Mouse (Mus musculus) liver, adult 2 months (tissue): ENCODE data around the gene Eme1. TPM values are rescaled to one million over a fixed set of nuclear protein-coding genes. Genes with fewer than 3 reads are reported as not detected.
A peak's percentile ranks its signal among the peaks of the same experiment; 100 is the strongest.
"Not testable (repeated sequence)": the region's sequence is repeated elsewhere in the genome, so short reads cannot be mapped to it uniquely, and the experiment has no call there.

Source experiments
- DNase-seq: peaks from one replicate; pipeline ENCODE4 v3.0.0-alpha.2; 2011; ENCODE audit warnings: low read depth, low spot score; ENCODE audit errors: extremely low read depth
- H3K27ac ChIP-seq: fragments of 200-500 bp; replicated peaks from 2 replicates; pipeline ENCODE4 v1.5.1; 2012; ENCODE audit warnings: low read depth, mild to moderate bottlenecking, control low read depth, inconsistent platforms, low read length; ENCODE audit not compliant: insufficient read depth
- H3K27me3 ChIP-seq: fragments of 200-500 bp; 2 replicates; pipeline ENCODE4 v1.6.1; 2012; ENCODE audit warnings: mild to moderate bottlenecking, moderate library complexity, low read length, inconsistent platforms; ENCODE audit not compliant: control insufficient read depth, insufficient read depth
- H3K36me3 ChIP-seq: fragments of 200-500 bp; 2 replicates; pipeline ENCODE4 v1.6.1; 2012; ENCODE audit warnings: low read length, inconsistent platforms; ENCODE audit not compliant: control insufficient read depth, insufficient read depth
- H3K4me1 ChIP-seq: fragments of 200-500 bp; 2 replicates; pipeline ENCODE4 v1.6.1; 2011; ENCODE audit warnings: low read length; ENCODE audit not compliant: control insufficient read depth, insufficient read depth
- H3K4me3 ChIP-seq: fragments of 200-500 bp; 2 replicates; pipeline ENCODE4 v1.5.1; 2011; ENCODE audit warnings: low read depth, mild to moderate bottlenecking, control low read depth, low read length, moderate library complexity; ENCODE audit not compliant: insufficient read depth
- H3K79me2 ChIP-seq: fragments of 200-500 bp; 2 replicates; pipeline ENCODE4 v1.6.1; 2012; ENCODE audit warnings: inconsistent platforms, mild to moderate bottlenecking, low read length, moderate library complexity; ENCODE audit not compliant: control insufficient read depth, insufficient read depth
- H3K9ac ChIP-seq: fragments of 200-500 bp; 2 replicates; pipeline ENCODE4 v1.6.1; 2012; ENCODE audit warnings: low read depth, mild to moderate bottlenecking, control low read depth, inconsistent platforms, low read length
- CTCF ChIP-seq: fragments of 200-500 bp; IDR thresholded peaks from 2 replicates; pipeline ENCODE4 v1.5.1; 2011; ENCODE audit warnings: low read depth, low read length, control low read depth
- POLR2A ChIP-seq: fragments of 200-500 bp; IDR thresholded peaks from 2 replicates; pipeline ENCODE4 v1.6.1; 2011; ENCODE audit warnings: low read length, control low read depth; ENCODE audit not compliant: insufficient read depth; ENCODE audit errors: extremely low read depth
- WGBS: fragments of 180-500 bp; shearing (Covaris S2); methylation state at CpG from one replicate; pipeline ENCODE4 v1.1.7; 2018; 5-methylcytosine and 5-hydroxymethylcytosine counted together
- polyA plus RNA-seq: library from polyadenylated mRNA; depleted of rRNA; stranded (reverse); fragments of >200 nt; gene quantifications from 2 replicates; pipeline ENCODE4 v1.2.3, GENCODE M21; 2012
- total RNA-seq: library from RNA; depleted of rRNA; stranded (reverse); fragments of >200 nt; gene quantifications from 2 replicates; pipeline ENCODE4 v1.2.3, GENCODE M21; 2014

Gene Eme1
- total and polyA plus RNA-seq, 2 experiments = 0.09 TPM; not detected in 1

DNA sequence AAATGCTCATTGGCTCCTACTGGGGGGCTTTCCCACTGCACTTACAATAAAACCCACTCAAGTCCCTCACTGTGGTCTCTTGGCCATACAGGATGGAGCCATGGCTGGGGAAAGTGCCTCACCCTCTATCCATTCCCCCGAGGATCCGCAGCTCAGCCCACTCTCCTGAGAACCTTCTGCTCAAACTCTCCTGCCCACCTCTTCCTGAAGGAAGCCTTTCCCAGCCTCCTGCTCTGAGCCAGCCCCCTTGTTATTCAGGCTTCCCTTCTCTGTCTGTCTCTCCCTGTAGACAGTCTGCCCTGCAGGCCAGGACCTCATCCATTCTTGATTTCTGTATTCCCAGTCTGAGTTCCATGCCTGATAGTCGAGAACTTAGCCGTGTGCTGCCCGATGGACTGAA lies 21.2 kb upstream of the Eme1 start:
- no peak overlapping the region for H3K4me3 ChIP-seq
- H3K4me1 ChIP-seq = peaks cover 7% of the 10 kb centered on the region
- no peak for DNase-seq
- peaks cover 13% of the 10 kb centered on the region; the same call in 1 of the 2 replicates for H3K79me2 ChIP-seq
- H3K27me3 ChIP-seq = no peaks in the 10 kb centered on the region
- 90% methylated on average over 5 of the region's 5 CpGs for WGBS
- H3K27ac ChIP-seq = no peak overlapping the region
- TF ChIP-seq CTCF = no peak
- no peak for TF ChIP-seq POLR2A
- H3K9ac ChIP-seq = no peak overlapping the region
- H3K36me3 ChIP-seq = no peaks in the 10 kb centered on the region

DNA sequence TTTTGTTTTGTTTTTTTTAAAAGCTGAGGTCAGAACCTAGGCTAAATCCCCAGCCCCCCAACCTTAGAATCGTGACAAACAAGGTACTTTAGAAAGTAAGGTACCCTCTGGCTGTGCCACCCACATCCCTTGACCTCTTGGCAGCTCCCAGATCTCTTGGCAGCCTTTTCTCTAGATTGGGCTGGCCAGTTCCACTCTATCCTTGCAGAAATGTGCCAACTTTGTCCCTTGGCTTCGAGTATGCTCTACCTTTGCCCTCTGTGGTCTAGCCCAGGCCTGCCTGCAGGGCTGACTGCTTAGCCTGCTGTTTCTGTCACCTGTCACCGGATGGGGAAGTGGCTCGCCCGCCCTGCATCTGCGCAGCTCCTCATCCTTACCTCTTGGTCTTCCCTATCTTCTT lies 11.5 kb upstream of the Eme1 start:
- H3K36me3 ChIP-seq = no peaks in the 10 kb centered on the region; the same call in 1 of the 2 replicates
- peak; percentile 96 for DNase-seq
- no peaks in the 10 kb centered on the region for H3K79me2 ChIP-seq

DNA sequence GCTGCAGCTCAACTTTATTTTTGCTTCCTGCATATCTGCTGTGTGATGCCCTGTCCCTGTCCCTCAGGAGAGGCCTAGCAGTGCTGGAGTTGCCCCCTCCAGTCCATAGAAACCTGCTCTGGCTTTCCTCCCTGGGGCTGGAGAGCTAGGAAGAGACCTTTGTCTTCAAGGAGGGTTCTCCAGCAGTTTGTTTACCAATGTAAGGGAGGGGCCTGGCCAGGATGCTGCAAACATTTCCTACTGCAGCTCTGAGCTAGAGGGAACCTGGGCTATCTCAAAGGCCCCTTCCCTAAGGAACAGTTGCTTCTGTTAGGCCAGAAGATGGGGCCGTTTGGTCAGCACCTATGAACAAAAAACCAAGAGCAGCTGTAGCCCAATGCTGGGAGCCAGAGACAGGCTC lies 7.6 kb upstream of the Eme1 start:
- no peak for TF ChIP-seq CTCF
- TF ChIP-seq POLR2A = no peak
- no peak overlapping the region for H3K9ac ChIP-seq
- H3K27ac ChIP-seq = 0 out of 2 replicates have a peak overlapping the region, but pooled peaks have one; percentile 1
- H3K4me1 ChIP-seq = peaks cover 15% of the 10 kb centered on the region
- WGBS = 46% methylated on average over 1 of the region's 1 CpGs
- peak; percentile 71 for DNase-seq
- H3K79me2 ChIP-seq = no peaks in the 10 kb centered on the region
- no peaks in the 10 kb centered on the region for H3K27me3 ChIP-seq
- H3K4me3 ChIP-seq = no peak overlapping the region
- peaks cover 4% of the 10 kb centered on the region; the same call in 1 of the 2 replicates for H3K36me3 ChIP-seq

More for the DNA sequence above, 11.5 kb upstream of the Eme1 start:
- Histone ChIP-seq H3K9ac (no peak overlapping the region), H3K4me1 (peaks cover 15% of the 10 kb centered on the region), H3K27ac (peak overlapping the region; percentile 41), H3K27me3 (no peaks in the 10 kb centered on the region), H3K4me3 (no peak overlapping the region)
- 28% methylated on average over 6 of the region's 6 CpGs for WGBS
- no peak for TF ChIP-seq POLR2A
- TF ChIP-seq CTCF = no peak

DNA sequence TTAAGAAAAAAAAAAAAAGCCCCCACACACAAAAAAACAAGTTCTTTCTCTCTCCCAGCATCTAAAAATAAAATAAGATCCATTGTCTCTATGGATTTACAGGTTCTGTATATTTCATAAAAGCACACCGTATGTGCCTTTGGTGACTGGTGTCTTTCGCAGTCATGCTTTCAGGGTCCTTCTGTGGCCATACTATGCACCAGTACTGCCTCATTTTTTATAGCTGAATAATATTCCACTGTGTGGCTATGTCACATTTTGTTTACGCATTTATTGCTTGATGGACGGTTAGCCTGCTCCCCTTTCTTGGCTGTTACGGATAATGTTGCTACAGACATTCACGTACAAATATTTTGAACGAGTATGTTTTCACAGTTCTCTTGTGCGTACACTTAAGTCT lies 791 bp downstream of the Eme1 start:
- Histone ChIP-seq H3K79me2 (no peaks in the 10 kb centered on the region; the same call in 1 of the 2 replicates), H3K4me3 (no peak overlapping the region), H3K9ac (no peak overlapping the region), H3K36me3 (peaks cover 2% of the 10 kb centered on the region; the same call in 1 of the 2 replicates), H3K27me3 (no peaks in the 10 kb centered on the region), H3K4me1 (peaks cover 2% of the 10 kb centered on the region; the same call in 1 of the 2 replicates), H3K27ac (no peak overlapping the region)
- no peak for TF ChIP-seq POLR2A
- no peak for TF ChIP-seq CTCF
- WGBS = 40% methylated on average over 8 of the region's 8 CpGs
- no peak for DNase-seq

DNA sequence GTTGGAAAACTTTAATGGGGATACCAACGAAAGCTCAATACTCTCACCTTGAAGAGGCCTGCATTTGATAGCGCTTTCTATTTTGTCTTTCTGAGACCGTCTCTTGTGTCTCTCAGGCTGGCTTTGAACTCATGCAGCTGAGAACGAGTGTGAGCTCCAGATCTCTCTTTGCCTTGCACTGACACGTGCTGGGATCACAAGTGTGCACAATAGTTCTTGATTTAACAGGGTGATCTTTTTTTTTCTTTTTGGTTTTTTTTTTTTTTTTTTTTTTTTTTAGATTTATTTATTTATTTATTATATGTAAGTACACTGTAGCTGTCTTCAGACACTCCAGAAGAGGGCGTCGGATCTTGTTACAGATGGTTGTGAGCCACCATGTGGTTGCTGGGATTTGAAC lies 2.5 kb downstream of the Eme1 start:
- not testable (repeated sequence) for H3K4me1 ChIP-seq, H3K79me2 ChIP-seq, H3K36me3 ChIP-seq, DNase-seq, H3K9ac ChIP-seq, H3K27me3 ChIP-seq, H3K4me3 ChIP-seq, H3K27ac ChIP-seq
- WGBS = 95% methylated on average over 5 of the region's 7 CpGs

DNA sequence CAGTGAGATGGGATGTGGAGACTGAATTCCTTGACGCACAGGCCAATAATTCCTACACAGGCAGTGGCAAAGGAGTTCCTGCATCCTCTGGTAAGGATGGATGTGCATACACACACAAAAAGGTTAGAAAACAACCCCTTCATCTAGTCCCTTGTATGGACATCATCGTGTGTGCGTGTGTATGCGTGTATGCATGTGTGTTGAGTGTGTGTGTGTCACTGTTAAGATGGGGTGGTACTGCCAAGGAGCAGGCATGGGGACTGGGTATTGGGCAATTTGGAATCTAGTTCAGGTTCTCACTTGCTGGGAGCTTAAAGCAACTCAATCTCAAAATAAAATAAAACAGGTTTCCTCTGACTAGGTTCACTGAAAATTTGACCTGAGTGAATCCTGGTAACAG lies 7.3 kb downstream of the Eme1 start:
- H3K27ac ChIP-seq = no peak overlapping the region
- 99% methylated on average over 4 of the region's 4 CpGs for WGBS
- no peaks in the 10 kb centered on the region for H3K27me3 ChIP-seq
- H3K4me3 ChIP-seq = no peak overlapping the region
- H3K4me1 ChIP-seq = no peaks in the 10 kb centered on the region
- H3K79me2 ChIP-seq = no peaks in the 10 kb centered on the region
- DNase-seq = no peak
- peaks cover 26% of the 10 kb centered on the region for H3K36me3 ChIP-seq
- TF ChIP-seq POLR2A = no peak
- H3K9ac ChIP-seq = no peak overlapping the region
